Mouse (Mus musculus): ENCODE measurements around the gene Cc2d1a.

- TF ChIP-seq HCFC1 (IDR thresholded peaks at IDR 0.05; ENCODE audit: borderline replicate concordance, insufficient read depth, low read length), result no peak
- TF ChIP-seq ZC3H11A (IDR thresholded peaks at IDR 0.05; ENCODE audit: borderline replicate concordance, low read depth, low read length), result no peak
- no peak for TF ChIP-seq CHD2 (IDR thresholded peaks at IDR 0.05; ENCODE audit: low read depth, low read length)
Observed at GRCm38 (mm10) chr8:84177405-84177804, 29.7 kb upstream of the Cc2d1a start.

Data from ES-E14 (cell line).